ENCODE assay signal across 8 mouse cellular contexts in the genomic region with DNA sequence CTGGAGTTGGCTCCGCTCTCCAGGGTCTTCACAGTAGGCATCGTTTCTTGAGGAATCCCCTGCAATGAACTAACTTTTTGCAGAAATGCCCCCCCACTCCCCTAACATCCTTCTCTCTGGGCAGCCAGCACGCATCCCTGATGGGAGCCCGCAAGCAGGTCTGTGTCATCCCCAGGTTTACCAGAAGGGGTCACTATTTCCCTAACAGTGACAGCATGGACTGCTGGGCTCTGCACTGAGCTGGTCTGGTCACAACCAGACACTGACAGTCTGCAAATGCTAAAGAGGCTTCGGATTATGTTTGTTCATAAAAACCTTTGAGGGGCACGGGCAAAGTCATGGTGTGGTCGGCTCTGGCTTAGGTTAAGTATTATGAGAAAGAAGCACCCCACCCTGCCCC.
A peak's percentile ranks its signal among the peaks of the same experiment; 100 is the strongest.
DNase-seq lines count a peak whose midpoint lies in the region; ATAC-seq and TF ChIP-seq lines count a peak whose summit lies in the region.

No protein-coding gene starts in this region.

- no peaks in the 10 kb centered on the region for H3K36me3 ChIP-seq in ES-E14 (ENCODE audit: control insufficient read depth, insufficient read depth, low read length, poor library complexity, severe bottlenecking)
- H3K36me3 ChIP-seq in forebrain, embryonic 12.5 days (replicated peaks): peaks cover 22% of the 10 kb centered on the region
- no peaks in the 10 kb centered on the region for H3K36me3 ChIP-seq in liver, embryonic 16.5 days (ENCODE audit: control insufficient read depth, insufficient read depth)
- peaks cover 13% of the 10 kb centered on the region for H3K36me3 ChIP-seq in neural tube, embryonic 15.5 days
- H3K36me3 ChIP-seq in testis, adult 2 months (ENCODE audit: control insufficient read depth, insufficient read depth, low read length): no peaks in the 10 kb centered on the region

- H3K9me3 ChIP-seq in ES-E14 (ENCODE audit: control insufficient read depth, insufficient read depth, low read depth, low read length): no peaks in the 10 kb centered on the region
- H3K9me3 ChIP-seq in forebrain, embryonic 12.5 days: no peaks in the 10 kb centered on the region
- no peaks in the 10 kb centered on the region for H3K9me3 ChIP-seq in liver, embryonic 16.5 days (replicated peaks; ENCODE audit: control insufficient read depth, low read length)
- no peaks in the 10 kb centered on the region for H3K9me3 ChIP-seq in neural tube, embryonic 15.5 days (replicated peaks)

- 23% methylated on average over 7 of the region's 7 CpGs for WGBS in forebrain, embryonic 12.5 days
- 7% methylated on average over 7 of the region's 7 CpGs for WGBS in liver, embryonic 16.5 days (ENCODE audit: insufficient replicate concordance)
- 18% methylated on average over 7 of the region's 7 CpGs for WGBS in neural tube, embryonic 15.5 days

- H3K27me3 ChIP-seq in forebrain, embryonic 12.5 days: no peaks in the 10 kb centered on the region
- no peaks in the 10 kb centered on the region for H3K27me3 ChIP-seq in liver, embryonic 16.5 days (ENCODE audit: control insufficient read depth, insufficient read depth, low read depth, low read length)
- H3K27me3 ChIP-seq in neural tube, embryonic 15.5 days (replicated peaks): no peaks in the 10 kb centered on the region
- H3K27me3 ChIP-seq in testis, adult 2 months (ENCODE audit: control insufficient read depth, insufficient read depth, low read length): no peaks in the 10 kb centered on the region

- in situ Hi-C loops in ES-E14 (cut with MboI; ENCODE audit: low sequenced_read_pairs in 2 of 2, unreplicated experiment in 2 of 2): loop anchor here in 1 of 2 experiments (25.0 kb wide), 1 partner anchor 241 kb away; the partner anchor contains the start of gene Frmd5

- H3K4me1 ChIP-seq in ES-E14 (ENCODE audit: control insufficient read depth in 2 of 2, insufficient read depth in 2 of 2, low read length in 2 of 2, poor library complexity in 1 of 2): peaks cover 0 to 3% of the 10 kb centered on the region in 2 experiments; a peak in 1 of 4 replicates
- H3K4me1 ChIP-seq in forebrain, embryonic 12.5 days: 0 out of 2 replicates have a peak, but pooled peaks cover 4% of the 10 kb centered on the region
- no peaks in the 10 kb centered on the region for H3K4me1 ChIP-seq in liver, embryonic 16.5 days (ENCODE audit: control insufficient read depth, low read depth, low read length)
- H3K4me1 ChIP-seq in neural tube, embryonic 15.5 days: 0 out of 2 replicates have a peak, but pooled peaks cover under 1% of the 10 kb centered on the region
- peaks cover 6% of the 10 kb centered on the region for H3K4me1 ChIP-seq in testis, adult 2 months (ENCODE audit: control insufficient read depth, insufficient read depth, low read length)

- no peak overlapping the region for H3K4me2 ChIP-seq in forebrain, embryonic 12.5 days
- H3K4me2 ChIP-seq in liver, embryonic 16.5 days (ENCODE audit: low read depth, low read length): no peak overlapping the region
- no peak overlapping the region for H3K4me2 ChIP-seq in neural tube, embryonic 15.5 days

- no peak overlapping the region for H3K9ac ChIP-seq in ES-E14 (ENCODE audit: insufficient read depth, low read depth, low read length, poor library complexity, severe bottlenecking)
- H3K9ac ChIP-seq in forebrain, embryonic 12.5 days: no peak overlapping the region
- H3K9ac ChIP-seq in liver, embryonic 16.5 days (ENCODE audit: low read depth, low read length): no peak overlapping the region
- no peak overlapping the region for H3K9ac ChIP-seq in neural tube, embryonic 15.5 days (replicated peaks)

- no peak overlapping the region for H3K4me3 ChIP-seq in ES-E14 (ENCODE audit: insufficient read depth in 1 of 2, low read depth in 1 of 2, low read length in 2 of 2, poor library complexity in 1 of 2, severe bottlenecking in 1 of 2)
- no peak overlapping the region for H3K4me3 ChIP-seq in forebrain, embryonic 12.5 days (replicated peaks)
- H3K4me3 ChIP-seq in liver, embryonic 16.5 days (ENCODE audit: low read depth, low read length): no peak overlapping the region
- H3K4me3 ChIP-seq in neural tube, embryonic 15.5 days (replicated peaks): no peak overlapping the region
- H3K4me3 ChIP-seq in testis, adult 2 months (ENCODE audit: control insufficient read depth, low read depth, low read length): no peak overlapping the region

- peak; percentile 86 for ATAC-seq in forebrain, embryonic 12.5 days (ENCODE audit: low FRiP score)
- ATAC-seq in liver, embryonic 16.5 days (ENCODE audit: low read depth): peak; percentile 37; the same call in 1 of the 2 replicates
- ATAC-seq in neural tube, embryonic 15.5 days (ENCODE audit: low FRiP score): peak; percentile 88

- no peak overlapping the region for H3K27ac ChIP-seq in ES-E14 (ENCODE audit: insufficient read depth, low read depth, low read length, poor library complexity, severe bottlenecking)
- H3K27ac ChIP-seq in forebrain, embryonic 12.5 days: no peak overlapping the region
- no peak overlapping the region for H3K27ac ChIP-seq in liver, embryonic 16.5 days (ENCODE audit: low read length)
- no peak overlapping the region for H3K27ac ChIP-seq in neural tube, embryonic 15.5 days (replicated peaks)
- H3K27ac ChIP-seq in testis, adult 2 months (ENCODE audit: control insufficient read depth, insufficient read depth, low read depth, low read length): no peak overlapping the region

- no peak for TF ChIP-seq POLR2A in testis, adult 2 months (IDR thresholded peaks at IDR 0.05; ENCODE audit: control insufficient read depth, low read depth, low read length)

- DNase-seq in ES-E14 (ENCODE audit: low read depth, low spot score): peak; percentile 63
- DNase-seq in c-Kit-positive CD71-positive TER-119-positive erythroid progenitor cells, embryonic 14.5 days (ENCODE audit: low spot score): peak; percentile 62
- peak; percentile 92 to 94 for DNase-seq in heart, postnatal 10 days
- DNase-seq in kidney, postnatal 4 days: peak; percentile 79 to 85

- peak; percentile 78 for TF ChIP-seq CTCF in testis, adult 2 months (IDR thresholded peaks at IDR 0.05; ENCODE audit: control insufficient read depth, insufficient read depth, insufficient replicate concordance, low read depth, low read length)

- intact Hi-C loops in heart, postnatal 10 days (cut with DNase I): loop anchor here (1.0 to 5.0 kb wide), 3 partner anchors 125 to 426 kb away; no protein-coding TSS in a partner anchor

TF ChIP-seq in ES-E14, 5 proteins besides CTCF, POLR2A, EP300 and RAD21:
- TF ChIP-seq ZC3H11A (IDR thresholded peaks at IDR 0.05; ENCODE audit: borderline replicate concordance, low read depth, low read length): peak; percentile 97
- TF ChIP-seq CHD2 (IDR thresholded peaks at IDR 0.05; ENCODE audit: low read depth, low read length): no peak

Comparison
In these comparisons a context has a peak if more than half of its experiments do, and no peak if none do; other contexts are left out.
1. ATAC-seq: peak in every context shown above with its lines; median percentile 88 in neural tube, embryonic 15.5 days; 86 in forebrain, embryonic 12.5 days; 37 in liver, embryonic 16.5 days.